Mouse (Mus musculus): ENCODE measurements at regions not wholly inside any gene's neighbourhood (a gene's known extent, or its start where the extent isn't known, plus 50 kb on each side); places are given as distances from the start of the nearest gene placed in this dataset.

- no peak for TF ChIP-seq POLR2A (IDR thresholded peaks at IDR 0.05; ENCODE audit: control insufficient read depth, low read depth, low read length)
- TF ChIP-seq CTCF (IDR thresholded peaks at IDR 0.05; ENCODE audit: control insufficient read depth, insufficient read depth, insufficient replicate concordance, low read depth, low read length), result no peak
Observed at GRCm38 (mm10) chr2:178992334-178993116, 449.7 kb upstream of the Cdh4 start.
